Mouse (Mus musculus) E14TG2a.4 (cell line): Measurements from ENCODE around the gene Frem2.

ENCODE experiments used
- H3K27me3 ChIP-seq: 2 replicates; pipeline ENCODE4 v1.6.1; 2014; ENCODE audit warnings: low read length, control low read depth; ENCODE audit not compliant: insufficient read depth
- H3K36me3 ChIP-seq: 2 replicates; pipeline ENCODE4 v1.6.1; 2014; ENCODE audit warnings: low read length, control low read depth; ENCODE audit not compliant: insufficient read depth
- H3K4me1 ChIP-seq: replicated peaks from 2 replicates; pipeline ENCODE4 v1.6.1; 2014; ENCODE audit warnings: low read depth, low read length, control low read depth
- H3K4me3 ChIP-seq: replicated peaks from 2 replicates; pipeline ENCODE4 v1.5.1; 2014; ENCODE audit warnings: mild to moderate bottlenecking, low read length
- H3K9me3 ChIP-seq: 2 replicates; pipeline ENCODE4 v1.6.1; 2014; ENCODE audit warnings: low read length, control low read depth
- CTCF ChIP-seq: conservative IDR thresholded peaks from 2 replicates; pipeline ENCODE4 v1.5.1; 2014; ENCODE audit warnings: low read length
- NANOG ChIP-seq: IDR thresholded peaks from 2 replicates; pipeline ENCODE4 v1.6.1; 2014; ENCODE audit warnings: borderline replicate concordance, low read length, mixed read lengths
- POU5F1 ChIP-seq: IDR thresholded peaks from 2 replicates; pipeline ENCODE4 v1.6.1; 2014; ENCODE audit warnings: low read length, borderline replicate concordance

Gene Frem2

GRCm38 (mm10) chr3:53580596-53581254, 76.4 kb downstream of the Frem2 start:
- TF ChIP-seq NANOG = no peak
- no peak for TF ChIP-seq POU5F1
- TF ChIP-seq CTCF = no peak
- Histone ChIP-seq H3K36me3 (no peaks in the 10 kb centered on the region), H3K9me3 (no peaks in the 10 kb centered on the region), H3K4me3 (no peak overlapping the region), H3K27me3 (no peaks in the 10 kb centered on the region), H3K4me1 (peaks cover 58% of the 10 kb centered on the region)

DNA sequence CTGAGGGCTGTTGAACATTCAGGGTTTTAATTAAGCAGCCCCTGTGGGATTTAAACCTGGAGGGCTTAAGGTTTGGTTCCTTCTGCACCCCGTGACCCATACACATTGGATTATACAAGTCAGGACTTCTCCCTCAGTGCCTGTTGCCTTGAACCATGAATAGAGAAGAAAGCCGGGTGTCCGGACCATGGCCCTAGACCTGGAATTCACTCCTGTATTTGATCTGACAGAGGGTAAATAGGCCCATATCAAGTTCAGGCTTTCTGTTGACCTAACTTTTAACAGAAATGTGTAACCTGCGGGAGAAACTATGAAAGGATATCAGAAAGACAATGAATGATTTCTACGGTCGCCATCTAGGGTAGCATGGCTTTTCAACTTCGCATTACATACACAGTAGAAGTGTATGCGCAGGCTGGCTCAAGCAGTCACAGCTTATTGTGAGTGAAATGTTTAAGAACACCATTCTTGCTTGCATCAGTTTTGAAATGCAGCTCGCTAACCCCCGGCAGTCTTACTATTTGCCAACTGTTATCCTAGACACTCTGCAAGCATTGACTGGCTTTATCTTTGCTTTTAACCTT, 77.9 kb downstream of the Frem2 start:
- Histone ChIP-seq H3K36me3 (peaks cover under 1% of the 10 kb centered on the region; the same call in 1 of the 2 replicates), H3K27me3 (no peaks in the 10 kb centered on the region), H3K4me1 (peaks cover 59% of the 10 kb centered on the region), H3K9me3 (no peaks in the 10 kb centered on the region), H3K4me3 (no peak overlapping the region)
- TF ChIP-seq CTCF = no peak
- no peak for TF ChIP-seq NANOG
- no peak for TF ChIP-seq POU5F1

DNA sequence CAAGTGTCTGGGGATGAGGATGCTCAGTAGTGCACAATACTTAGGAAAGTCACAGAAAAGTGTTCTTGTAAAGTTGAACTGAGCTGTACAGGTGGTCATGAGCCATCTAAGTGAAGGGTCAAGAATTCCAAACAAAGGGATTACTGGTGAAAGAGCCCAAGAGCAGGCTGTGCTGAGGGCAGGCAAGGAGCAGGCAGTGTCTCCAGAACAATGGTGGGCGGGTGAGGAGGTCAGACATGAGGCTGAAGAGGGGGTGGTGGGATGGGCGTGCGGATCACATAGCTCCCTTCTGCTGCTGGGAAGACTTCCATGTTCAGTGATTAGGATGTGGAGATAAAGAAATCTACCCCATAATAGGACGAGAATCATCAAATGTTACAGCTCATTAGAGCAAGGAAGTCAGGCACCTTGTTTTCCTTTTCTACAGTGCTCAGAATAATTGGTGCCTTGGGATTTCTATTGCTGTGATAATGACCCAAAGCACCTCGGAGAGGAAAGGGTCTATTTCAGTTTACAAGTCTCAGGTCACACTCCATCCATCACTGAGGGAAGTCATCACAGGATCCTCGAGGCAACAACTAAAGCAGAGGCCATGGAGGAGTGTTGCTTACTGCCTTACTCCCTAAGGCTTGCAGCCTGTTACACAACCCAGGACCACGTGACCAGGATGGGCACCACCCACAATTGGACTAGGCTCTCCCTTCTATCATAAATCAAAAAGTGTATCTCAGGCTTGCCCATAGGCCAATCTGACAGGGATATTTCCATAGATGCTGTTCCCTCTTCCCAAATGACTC, 80.6 kb downstream of the Frem2 start:
- no peak for TF ChIP-seq POU5F1
- no peak for TF ChIP-seq NANOG
- no peak for TF ChIP-seq CTCF
- Histone ChIP-seq H3K27me3 (no peaks in the 10 kb centered on the region), H3K9me3 (no peaks in the 10 kb centered on the region), H3K36me3 (peaks cover 5% of the 10 kb centered on the region), H3K4me1 (peaks cover 59% of the 10 kb centered on the region), H3K4me3 (no peak overlapping the region)

GRCm38 (mm10) chr3:53574123-53574522, 83.0 kb downstream of the Frem2 start:
- Histone ChIP-seq H3K4me3 (no peak overlapping the region), H3K36me3 (peaks cover 5% of the 10 kb centered on the region), H3K4me1 (peaks cover 42% of the 10 kb centered on the region), H3K27me3 (no peaks in the 10 kb centered on the region), H3K9me3 (no peaks in the 10 kb centered on the region)
- TF ChIP-seq POU5F1 (no peak), NANOG (no peak), CTCF (no peak)

GRCm38 (mm10) chr3:53571663-53572062, 85.5 kb downstream of the Frem2 start:
- no peak overlapping the region for H3K4me3 ChIP-seq
- H3K36me3 ChIP-seq = peaks cover 5% of the 10 kb centered on the region
- H3K4me1 ChIP-seq = peaks cover 18% of the 10 kb centered on the region
- H3K9me3 ChIP-seq = no peaks in the 10 kb centered on the region
- no peak for TF ChIP-seq CTCF
- no peaks in the 10 kb centered on the region for H3K27me3 ChIP-seq

- H3K4me1 ChIP-seq = peaks cover 58% of the 10 kb centered on the region
- no peaks in the 10 kb centered on the region for H3K9me3 ChIP-seq
- peak overlapping the region; percentile 37 for H3K4me3 ChIP-seq
- no peaks in the 10 kb centered on the region for H3K36me3 ChIP-seq
- TF ChIP-seq NANOG (no peak), CTCF (no peak)
- H3K27me3 ChIP-seq = no peaks in the 10 kb centered on the region
These were observed 92.6 kb downstream of the Frem2 start for GRCm38 (mm10) chr3:53564521-53564920.

DNA sequence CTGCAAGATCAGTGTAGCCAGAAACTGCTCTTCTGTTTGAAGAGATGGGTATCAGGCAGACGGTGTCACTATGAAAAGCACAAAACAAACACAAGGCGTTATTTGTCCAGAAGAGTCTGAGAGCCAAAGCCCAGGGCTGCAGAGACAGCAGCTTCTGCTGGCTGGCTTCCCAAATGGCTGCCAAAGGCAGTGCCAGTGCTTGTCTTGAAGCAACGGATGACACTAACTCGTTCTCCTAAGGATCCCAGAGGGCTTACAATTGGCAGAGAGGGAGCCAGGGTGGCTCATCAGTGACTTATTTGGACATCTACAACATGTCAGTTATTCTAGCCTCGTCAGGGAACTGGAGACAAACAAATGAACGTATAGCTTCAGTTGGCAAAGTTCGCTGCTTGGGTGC, 93.4 kb downstream of the Frem2 start:
- Histone ChIP-seq H3K9me3 (no peaks in the 10 kb centered on the region), H3K4me1 (peaks cover 64% of the 10 kb centered on the region), H3K4me3 (no peak overlapping the region), H3K27me3 (no peaks in the 10 kb centered on the region), H3K36me3 (no peaks in the 10 kb centered on the region)
- TF ChIP-seq CTCF (no peak), POU5F1 (no peak), NANOG (no peak)

GRCm38 (mm10) chr3:53561813-53562212, 95.3 kb downstream of the Frem2 start:
- TF ChIP-seq NANOG (no peak), POU5F1 (no peak), CTCF (no peak)
- Histone ChIP-seq H3K4me3 (no peak overlapping the region; the same call in 1 of the 2 replicates), H3K9me3 (no peaks in the 10 kb centered on the region), H3K4me1 (peaks cover 76% of the 10 kb centered on the region), H3K36me3 (no peaks in the 10 kb centered on the region), H3K27me3 (peaks cover 3% of the 10 kb centered on the region)

DNA sequence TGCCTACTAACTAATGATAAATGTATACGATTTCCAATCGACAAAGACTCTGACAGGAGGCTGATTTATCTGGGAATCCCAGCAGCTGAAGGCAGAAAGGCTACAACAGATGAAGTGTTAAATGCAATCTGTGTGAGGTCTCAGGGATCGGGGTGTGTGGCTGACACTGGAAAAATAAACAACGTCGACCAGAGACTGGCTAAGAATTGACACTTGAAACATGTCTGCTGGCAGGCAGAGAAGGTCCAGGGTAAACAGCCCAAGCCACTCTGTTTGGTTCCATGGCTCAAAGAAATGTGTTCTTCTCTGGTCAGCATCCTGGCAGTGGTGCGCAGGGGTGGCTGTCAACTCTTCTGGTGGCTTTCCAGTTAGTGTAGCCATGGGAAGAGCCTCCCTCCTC, 98.1 kb downstream of the Frem2 start:
- Histone ChIP-seq H3K4me1 (peaks cover 83% of the 10 kb centered on the region), H3K27me3 (peaks cover 5% of the 10 kb centered on the region), H3K4me3 (no peak overlapping the region), H3K36me3 (no peaks in the 10 kb centered on the region), H3K9me3 (no peaks in the 10 kb centered on the region)
- no peak for TF ChIP-seq NANOG
- TF ChIP-seq CTCF = no peak
- TF ChIP-seq POU5F1 = no peak
